Mouse (Mus musculus): ENCODE measurements around the gene Coro6. TPM values are rescaled to one million over a fixed set of nuclear protein-coding genes. Genes with fewer than 3 reads are reported as not detected.
A peak's percentile ranks its signal among the peaks of the same experiment; 100 is the strongest.

The Coro6 gene
- polyA plus RNA-seq, 1 experiment from 2014 or later = 1.3 TPM

DNA sequence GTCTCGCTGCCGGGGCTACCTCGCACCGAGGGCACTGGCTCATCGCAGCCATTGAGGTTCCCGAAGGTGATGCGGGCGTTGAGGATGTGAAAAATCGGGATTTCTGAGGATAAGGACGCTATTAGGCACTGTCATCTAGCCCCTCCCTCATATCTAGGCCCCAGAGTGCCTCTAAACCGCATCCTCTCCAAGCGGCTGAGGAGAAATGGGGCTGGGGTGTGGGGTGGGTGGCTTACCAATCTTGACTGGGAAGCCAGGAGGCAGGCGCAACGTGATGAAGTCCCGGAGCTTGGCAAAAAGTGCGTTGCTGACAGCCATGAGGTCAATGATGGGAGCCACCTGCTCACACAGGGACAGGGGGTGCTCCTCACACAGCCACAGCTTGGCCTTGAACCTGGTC, 10.6 kb downstream of the Coro6 start:
- Histone ChIP-seq H3K4me1 (replicated peaks; ENCODE audit: control insufficient read depth, insufficient read depth, low read length) (no peaks in the 10 kb centered on the region; the same call in 1 of the 2 replicates), H3K27ac (ENCODE audit: low read length) (no peak overlapping the region), H3K9ac (ENCODE audit: low read length) (no peak overlapping the region), H3K4me2 (ENCODE audit: low read depth, low read length) (no peak overlapping the region), H3K4me3 (ENCODE audit: low read length) (no peak overlapping the region), H3K36me3 (ENCODE audit: control insufficient read depth, insufficient read depth, low read length) (peaks cover 12% of the 10 kb centered on the region; the same call in 1 of the 2 replicates), H3K9me3 (ENCODE audit: control insufficient read depth, low read length) (no peaks in the 10 kb centered on the region), H3K27me3 (ENCODE audit: control insufficient read depth, insufficient read depth, low read depth, low read length) (peaks cover 6% of the 10 kb centered on the region)
- WGBS = 79% methylated on average over 16 of the region's 16 CpGs
- ATAC-seq (ENCODE audit: low read depth) = no peak

DNA sequence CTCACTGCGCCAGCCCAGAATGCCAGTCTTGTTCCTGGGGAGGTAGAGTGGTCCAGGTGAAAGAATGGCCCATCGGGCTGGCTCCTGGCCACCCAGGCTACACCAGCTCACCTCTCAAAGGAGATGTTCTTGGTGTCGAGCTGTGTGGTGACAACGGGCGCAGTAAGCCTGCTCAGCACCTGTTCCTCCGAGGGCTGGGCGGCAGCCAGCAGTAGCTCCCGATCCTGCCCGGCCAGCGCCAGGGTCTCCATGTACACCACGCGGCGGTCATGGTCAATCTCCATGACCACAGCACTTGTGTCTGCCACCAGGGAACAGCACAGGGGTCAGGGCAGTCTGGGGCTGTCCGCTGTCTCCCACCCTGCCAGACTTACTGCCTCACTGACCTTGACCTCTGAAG, 14.0 kb downstream of the Coro6 start:
- no peak overlapping the region for H3K4me2 ChIP-seq (ENCODE audit: low read depth, low read length)
- H3K4me3 ChIP-seq (ENCODE audit: low read length) = no peak overlapping the region
- no peak overlapping the region for H3K9ac ChIP-seq (ENCODE audit: low read length)
- 91% methylated on average over 14 of the region's 14 CpGs for WGBS
- H3K9me3 ChIP-seq (ENCODE audit: control insufficient read depth, low read length) = no peaks in the 10 kb centered on the region
- peaks cover 9% of the 10 kb centered on the region; the same call in 1 of the 2 replicates for H3K36me3 ChIP-seq (ENCODE audit: control insufficient read depth, insufficient read depth, low read length)
- no peak overlapping the region for H3K27ac ChIP-seq (ENCODE audit: low read length)
- no peak for ATAC-seq (ENCODE audit: low read depth)
- no peaks in the 10 kb centered on the region for H3K27me3 ChIP-seq (ENCODE audit: control insufficient read depth, insufficient read depth, low read depth, low read length)
- H3K4me1 ChIP-seq (replicated peaks; ENCODE audit: control insufficient read depth, insufficient read depth, low read length) = no peaks in the 10 kb centered on the region

- no peaks in the 10 kb centered on the region for H3K4me1 ChIP-seq (replicated peaks; ENCODE audit: control insufficient read depth, insufficient read depth, low read length)
- no peak for ATAC-seq (ENCODE audit: low read depth)
- no peak overlapping the region for H3K4me3 ChIP-seq (ENCODE audit: low read length)
- 86% methylated on average over 6 of the region's 6 CpGs for WGBS
- no peak overlapping the region for H3K27ac ChIP-seq (ENCODE audit: low read length)
- no peak overlapping the region for H3K9ac ChIP-seq (ENCODE audit: low read length)
- no peak overlapping the region for H3K4me2 ChIP-seq (ENCODE audit: low read depth, low read length)
- no peaks in the 10 kb centered on the region for H3K9me3 ChIP-seq (ENCODE audit: control insufficient read depth, low read length)
- H3K27me3 ChIP-seq (ENCODE audit: control insufficient read depth, insufficient read depth, low read depth, low read length) = no peaks in the 10 kb centered on the region
- H3K36me3 ChIP-seq (ENCODE audit: control insufficient read depth, insufficient read depth, low read length) = peaks cover 5% of the 10 kb centered on the region; the same call in 1 of the 2 replicates
Measured at GRCm38 (mm10) chr11:77476895-77477294, 14.7 kb downstream of the Coro6 start.

DNA sequence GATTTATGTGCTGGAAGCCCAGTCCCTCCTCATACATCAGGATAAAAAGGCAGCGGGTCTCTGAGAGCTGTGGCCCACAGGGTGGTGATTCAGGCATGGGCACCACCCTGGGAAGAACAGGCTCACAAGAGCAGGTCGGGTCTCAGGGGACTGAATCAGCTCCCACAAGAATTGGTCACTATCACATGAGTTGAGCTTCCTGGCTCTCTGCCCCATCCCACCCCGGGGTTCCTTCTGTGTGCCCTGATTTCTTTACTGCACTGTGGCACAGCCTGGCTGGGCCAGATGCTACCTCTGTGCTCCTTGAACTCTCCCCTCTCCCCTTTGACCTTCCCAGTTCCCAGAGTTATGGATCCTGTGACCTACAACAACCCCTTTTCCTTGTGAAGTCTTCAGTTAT, 20.8 kb downstream of the Coro6 start:
- peaks cover 23% of the 10 kb centered on the region for H3K4me1 ChIP-seq (replicated peaks; ENCODE audit: control insufficient read depth, insufficient read depth, low read length)
- H3K36me3 ChIP-seq (ENCODE audit: control insufficient read depth, insufficient read depth, low read length) = no peaks in the 10 kb centered on the region
- WGBS = 58% methylated on average over 3 of the region's 3 CpGs
- H3K27me3 ChIP-seq (ENCODE audit: control insufficient read depth, insufficient read depth, low read depth, low read length) = no peaks in the 10 kb centered on the region
- no peak overlapping the region for H3K27ac ChIP-seq (ENCODE audit: low read length)
- H3K4me2 ChIP-seq (ENCODE audit: low read depth, low read length) = no peak overlapping the region
- no peak overlapping the region for H3K4me3 ChIP-seq (ENCODE audit: low read length)
- H3K9me3 ChIP-seq (ENCODE audit: control insufficient read depth, low read length) = no peaks in the 10 kb centered on the region
- no peak for ATAC-seq (ENCODE audit: low read depth)
- H3K9ac ChIP-seq (ENCODE audit: low read length) = no peak overlapping the region

DNA sequence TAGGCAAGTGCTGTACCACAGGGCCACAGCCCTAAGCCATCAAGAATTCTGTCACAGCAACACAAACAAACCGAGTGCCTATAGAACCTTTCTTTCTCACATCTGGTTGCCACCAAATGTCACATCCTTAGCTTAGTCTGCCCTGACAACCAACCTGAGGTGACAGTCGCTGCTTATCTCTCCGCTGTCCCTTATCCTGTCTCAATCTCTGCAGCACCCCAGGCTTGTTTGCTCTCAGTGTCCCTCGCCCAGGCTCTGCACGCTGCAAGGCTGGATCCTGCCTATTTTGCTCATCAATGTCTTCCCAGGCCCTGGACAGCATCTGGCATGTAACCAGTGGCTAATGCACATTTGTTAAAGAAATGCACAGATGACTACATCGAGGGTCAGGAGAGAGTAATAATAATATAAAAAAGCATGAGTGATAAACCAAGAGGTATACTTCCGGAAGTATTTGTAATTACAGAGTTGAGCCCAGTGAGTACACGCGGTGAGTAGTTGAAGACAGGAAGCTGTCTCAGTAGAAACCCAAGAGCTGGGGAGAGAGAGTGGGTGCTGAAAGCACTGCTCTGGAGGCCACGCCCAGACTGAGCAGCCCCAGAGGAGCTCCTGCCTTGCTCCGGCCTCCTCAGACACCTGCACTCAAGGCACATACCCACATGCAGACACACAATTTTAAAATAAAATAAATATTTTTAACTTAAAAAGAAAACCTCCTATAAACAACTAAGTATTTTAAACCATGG, 21.5 kb downstream of the Coro6 start:
- Histone ChIP-seq H3K4me3 (ENCODE audit: low read length) (no peak overlapping the region), H3K9me3 (ENCODE audit: control insufficient read depth, low read length) (no peaks in the 10 kb centered on the region), H3K4me2 (ENCODE audit: low read depth, low read length) (no peak overlapping the region), H3K27me3 (ENCODE audit: control insufficient read depth, insufficient read depth, low read depth, low read length) (no peaks in the 10 kb centered on the region), H3K4me1 (replicated peaks; ENCODE audit: control insufficient read depth, insufficient read depth, low read length) (peaks cover 29% of the 10 kb centered on the region), H3K9ac (ENCODE audit: low read length) (no peak overlapping the region), H3K36me3 (ENCODE audit: control insufficient read depth, insufficient read depth, low read length) (no peaks in the 10 kb centered on the region), H3K27ac (ENCODE audit: low read length) (no peak overlapping the region)
- 30% methylated on average over 11 of the region's 11 CpGs for WGBS
- ATAC-seq (ENCODE audit: low read depth) = no peak

- no peak overlapping the region for H3K9ac ChIP-seq (ENCODE audit: low read length)
- no peaks in the 10 kb centered on the region for H3K9me3 ChIP-seq (ENCODE audit: control insufficient read depth, low read length)
- 57% methylated on average over 6 of the region's 6 CpGs for WGBS
- ATAC-seq (ENCODE audit: low read depth) = no peak
- no peak overlapping the region for H3K27ac ChIP-seq (ENCODE audit: low read length)
- no peak overlapping the region for H3K4me2 ChIP-seq (ENCODE audit: low read depth, low read length)
- H3K27me3 ChIP-seq (ENCODE audit: control insufficient read depth, insufficient read depth, low read depth, low read length) = no peaks in the 10 kb centered on the region
- H3K4me1 ChIP-seq (replicated peaks; ENCODE audit: control insufficient read depth, insufficient read depth, low read length) = peaks cover 37% of the 10 kb centered on the region
- no peaks in the 10 kb centered on the region for H3K36me3 ChIP-seq (ENCODE audit: control insufficient read depth, insufficient read depth, low read length)
- no peak overlapping the region for H3K4me3 ChIP-seq (ENCODE audit: low read length)
Measured at GRCm38 (mm10) chr11:77485229-77485628, 23.0 kb downstream of the Coro6 start.

DNA sequence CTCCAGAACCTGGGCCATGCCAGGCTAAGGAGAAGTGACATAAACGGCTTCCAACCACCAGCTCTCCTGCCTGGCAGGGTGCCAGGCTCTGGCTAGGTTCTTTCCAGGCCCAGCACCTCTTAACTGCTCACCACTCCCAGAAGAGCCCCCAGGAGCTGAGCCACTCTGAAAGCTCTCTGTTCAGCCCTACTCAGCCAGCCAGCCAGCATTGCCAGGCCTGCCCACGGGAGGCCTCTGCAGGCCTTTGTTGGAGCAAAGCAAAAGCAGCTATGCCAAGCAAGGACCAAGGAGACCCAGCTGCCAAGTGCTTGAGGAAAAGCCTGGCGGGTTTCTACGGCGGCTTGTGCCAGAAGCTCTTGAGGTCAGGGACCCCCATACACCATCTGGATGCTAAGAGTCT, 24.6 kb downstream of the Coro6 start:
- peaks cover 48% of the 10 kb centered on the region for H3K4me1 ChIP-seq (replicated peaks; ENCODE audit: control insufficient read depth, insufficient read depth, low read length)
- H3K36me3 ChIP-seq (ENCODE audit: control insufficient read depth, insufficient read depth, low read length) = no peaks in the 10 kb centered on the region
- WGBS = 43% methylated on average over 5 of the region's 5 CpGs
- H3K27me3 ChIP-seq (ENCODE audit: control insufficient read depth, insufficient read depth, low read depth, low read length) = no peaks in the 10 kb centered on the region
- H3K4me3 ChIP-seq (ENCODE audit: low read length) = no peak overlapping the region
- peak overlapping the region; percentile 20; the same call in 1 of the 2 replicates for H3K9ac ChIP-seq (ENCODE audit: low read length)
- H3K4me2 ChIP-seq (ENCODE audit: low read depth, low read length) = no peak overlapping the region
- no peak for ATAC-seq (ENCODE audit: low read depth)
- no peak overlapping the region for H3K27ac ChIP-seq (ENCODE audit: low read length)
- H3K9me3 ChIP-seq (ENCODE audit: control insufficient read depth, low read length) = no peaks in the 10 kb centered on the region

GRCm38 (mm10) chr11:77488771-77489581, 26.8 kb downstream of the Coro6 start:
- Histone ChIP-seq H3K4me3 (ENCODE audit: low read length) (peak overlapping the region; percentile 72), H3K4me2 (ENCODE audit: low read depth, low read length) (peak overlapping the region; percentile 95), H3K36me3 (ENCODE audit: control insufficient read depth, insufficient read depth, low read length) (no peaks in the 10 kb centered on the region), H3K9me3 (ENCODE audit: control insufficient read depth, low read length) (no peaks in the 10 kb centered on the region), H3K27ac (ENCODE audit: low read length) (no peak overlapping the region), H3K9ac (ENCODE audit: low read length) (peak overlapping the region; percentile 80), H3K4me1 (replicated peaks; ENCODE audit: control insufficient read depth, insufficient read depth, low read length) (peaks cover 52% of the 10 kb centered on the region), H3K27me3 (ENCODE audit: control insufficient read depth, insufficient read depth, low read depth, low read length) (no peaks in the 10 kb centered on the region)
- ATAC-seq (ENCODE audit: low read depth) = no peak
- 3% methylated on average over 32 of the region's 55 CpGs for WGBS

DNA sequence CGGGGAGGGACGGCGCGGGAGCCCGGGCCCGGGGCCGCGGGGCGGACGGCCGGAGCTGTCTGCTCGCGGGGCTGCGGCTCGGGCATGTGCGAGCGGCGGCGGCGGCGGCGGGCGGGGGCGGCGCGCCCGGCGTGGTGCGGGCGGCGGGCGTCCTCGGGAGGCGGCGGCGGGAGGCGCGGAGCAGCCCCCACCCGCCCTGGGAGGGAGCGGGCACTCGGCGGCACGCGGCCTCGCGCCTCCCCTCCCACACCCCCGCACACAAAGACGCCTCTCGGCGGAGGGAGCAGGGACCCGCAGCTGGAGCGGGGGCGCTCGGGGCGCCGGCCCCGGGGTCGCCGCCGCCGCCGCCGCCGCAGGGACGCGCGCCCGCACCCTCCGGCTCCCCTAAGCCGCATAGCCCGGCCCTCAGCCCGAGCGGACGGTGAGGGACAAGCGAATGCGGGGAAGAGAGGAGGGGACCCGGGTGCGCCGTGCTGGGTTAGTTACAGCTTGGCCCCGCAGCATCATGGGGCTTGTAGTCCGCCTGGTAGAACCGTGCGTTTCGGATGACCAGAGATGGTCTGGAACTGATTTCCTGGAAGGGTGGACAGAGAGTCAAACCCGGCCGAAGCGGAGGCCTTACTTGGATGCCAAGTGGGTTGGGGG, 27.5 kb downstream of the Coro6 start, which contains the start of gene Ankrd13b:
Gene Ankrd13b, minus strand, starts transcription at position 88 of the 645 bp plus-strand sequence.
- under 1% methylated on average over 38 of the region's 87 CpGs for WGBS
- H3K4me3 ChIP-seq (ENCODE audit: low read length) = peak within 1 kb of the TSS; percentile 72
- H3K9me3 ChIP-seq (ENCODE audit: control insufficient read depth, low read length) = no peaks in the 10 kb centered on the region
- H3K27ac ChIP-seq (ENCODE audit: low read length) = peak within 1 kb of the TSS; percentile 47; the same call in 1 of the 2 replicates
- ATAC-seq (ENCODE audit: low read depth) = peak; percentile 42
- H3K27me3 ChIP-seq (ENCODE audit: control insufficient read depth, insufficient read depth, low read depth, low read length) = no peaks in the 10 kb centered on the region
- H3K36me3 ChIP-seq (ENCODE audit: control insufficient read depth, insufficient read depth, low read length) = no peaks in the 10 kb centered on the region
- H3K9ac ChIP-seq (ENCODE audit: low read length) = peak within 1 kb of the TSS; percentile 80
- H3K4me1 ChIP-seq (replicated peaks; ENCODE audit: control insufficient read depth, insufficient read depth, low read length) = peaks cover 58% of the 10 kb centered on the region
- H3K4me2 ChIP-seq (ENCODE audit: low read depth, low read length) = peak within 1 kb of the TSS; percentile 95
